Mouse (Mus musculus) induced T-regulatory cell, adult 2 months (primary cell): Measurements from ENCODE around the gene Gm21974.

Experiments used
- DNase-seq: peaks from one replicate; pipeline ENCODE4 v3.0.0-alpha.2; 2012; ENCODE audit warnings: low read depth

Gm21974 gene

GRCm38 (mm10) chr7:127876467-127877348 lies 18.5 kb downstream of the Gm21974 start, which contains the start of gene Zfp668:
Gene Zfp668 (minus strand): TSS chr7:127876828.
- DNase-seq = peak; percentile 96

- peak; percentile 90 for DNase-seq
Observed at GRCm38 (mm10) chr7:127876041-127876466, 19.2 kb downstream of the Gm21974 start, which contains the start of gene Zfp646. Gene Zfp646 (plus strand): TSS chr7:127876221.

DNA sequence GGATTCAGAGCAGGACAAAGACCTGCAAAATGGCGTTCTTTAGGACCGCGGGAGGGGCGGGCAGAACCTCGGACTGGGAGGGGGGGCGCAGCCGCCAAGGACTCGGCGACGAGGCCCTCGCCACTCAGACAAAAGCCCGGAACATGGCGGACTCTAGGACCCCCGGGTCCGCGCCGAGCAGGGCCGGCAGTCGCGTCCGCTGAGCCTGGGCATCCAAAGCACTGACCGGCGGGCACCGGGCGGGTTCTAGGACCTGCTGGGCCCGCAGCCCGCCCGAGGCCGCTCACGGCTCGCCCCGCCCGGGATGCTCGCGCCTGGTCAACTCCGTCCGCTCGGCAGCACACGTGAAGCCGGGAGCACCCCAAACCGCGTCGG lies 19.6 kb downstream of the Gm21974 start:
- peak; percentile 89 for DNase-seq

- DNase-seq = no peak
Observed at GRCm38 (mm10) chr7:127874812-127875626, 20.2 kb downstream of the Gm21974 start.

GRCm38 (mm10) chr7:127870136-127870821 lies 25.0 kb downstream of the Gm21974 start:
- peak; percentile 31 for DNase-seq

GRCm38 (mm10) chr7:127869149-127869810 lies 26.0 kb downstream of the Gm21974 start:
- DNase-seq = no peak

GRCm38 (mm10) chr7:127867641-127868040 lies 27.6 kb downstream of the Gm21974 start:
- DNase-seq = no peak

DNA sequence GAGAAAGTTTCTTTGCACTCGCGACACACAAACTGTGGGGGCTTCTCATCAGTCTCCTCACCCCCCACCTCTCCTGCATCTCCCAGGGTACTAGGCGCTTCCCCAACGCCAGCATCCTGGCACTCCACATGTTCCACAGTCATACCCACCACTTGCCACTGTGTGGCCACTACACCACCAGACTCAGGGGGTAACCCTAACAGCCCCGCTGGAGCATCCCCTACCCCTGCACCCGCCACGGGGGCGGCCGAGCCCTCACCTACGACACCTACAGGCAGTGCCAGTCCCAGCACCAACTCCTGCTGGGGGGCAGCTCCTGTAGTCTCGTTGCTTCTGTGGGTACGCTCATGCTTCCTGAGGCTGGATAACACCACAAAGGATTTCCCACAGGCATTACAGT lies 28.8 kb downstream of the Gm21974 start:
- DNase-seq = no peak

DNA sequence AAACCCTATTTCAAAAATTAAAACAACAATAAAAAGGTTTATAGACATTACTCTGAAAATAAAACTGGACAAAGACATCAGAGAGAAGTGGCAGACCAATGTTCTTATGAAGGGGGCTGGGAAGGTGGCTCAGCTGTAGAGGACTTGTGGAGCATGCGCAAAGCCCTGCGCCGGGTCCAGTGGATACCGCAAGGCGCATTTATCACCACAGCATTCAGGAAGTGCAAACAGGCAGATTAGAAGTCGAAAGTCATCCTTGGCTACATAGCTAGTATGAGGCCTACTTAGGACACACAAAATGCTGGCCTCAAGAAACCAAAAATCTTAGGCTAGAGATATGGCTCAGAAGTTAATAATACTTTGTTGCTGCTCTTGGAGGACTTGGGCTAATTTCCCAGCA lies 37.0 kb downstream of the Gm21974 start:
- DNase-seq = no peak

- no peak for DNase-seq
Observed at GRCm38 (mm10) chr7:127850906-127851305, 44.3 kb downstream of the Gm21974 start.

- DNase-seq = no peak
Observed at GRCm38 (mm10) chr7:127849973-127850875, 45.0 kb downstream of the Gm21974 start.

GRCm38 (mm10) chr7:127842001-127842718 lies 53.1 kb downstream of the Gm21974 start:
- DNase-seq = peak; percentile 94

- peak; percentile 94 for DNase-seq
Observed at GRCm38 (mm10) chr7:127841340-127842000, 53.8 kb downstream of the Gm21974 start.

DNA sequence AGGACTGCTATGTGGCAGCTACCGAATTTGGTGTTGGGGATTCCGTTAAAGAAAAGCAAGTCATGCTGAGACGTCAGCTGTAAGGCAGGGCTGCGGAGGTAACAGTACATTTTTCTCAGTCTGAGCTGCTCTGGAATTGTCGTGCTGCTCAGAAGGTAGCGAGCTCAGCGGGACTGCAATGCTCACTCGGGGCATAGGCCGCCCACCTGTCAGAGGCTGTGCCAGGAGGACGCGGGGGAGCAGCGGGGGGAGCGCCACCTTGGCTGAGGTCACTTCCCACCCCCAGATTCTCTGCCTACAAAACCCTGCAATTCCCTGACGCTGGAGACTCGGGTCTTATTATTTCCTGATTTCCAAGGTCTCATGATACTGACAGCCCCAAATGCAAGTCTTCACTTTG lies 54.4 kb downstream of the Gm21974 start:
- no peak for DNase-seq

GRCm38 (mm10) chr7:127840031-127840430 lies 55.2 kb downstream of the Gm21974 start:
- peak; percentile 22 for DNase-seq

DNA sequence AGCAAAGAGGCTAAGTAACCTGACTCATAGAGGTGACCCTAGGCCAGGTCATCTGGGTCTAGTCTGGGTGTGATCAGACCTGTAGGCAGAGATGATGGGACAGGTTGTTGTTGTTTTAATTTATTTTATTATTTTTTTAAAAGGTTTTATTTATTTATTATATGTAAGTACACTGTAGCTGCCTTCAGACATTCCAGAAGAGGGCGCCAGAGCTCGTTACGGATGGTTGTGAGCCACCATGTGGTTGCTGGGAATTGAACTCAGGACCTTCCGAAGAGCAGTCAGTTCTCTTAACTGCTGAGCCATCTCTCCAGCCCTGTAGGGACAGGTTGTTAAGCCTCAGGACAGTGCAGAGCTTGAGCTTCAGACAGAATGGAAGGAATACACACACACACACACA lies 57.4 kb downstream of the Gm21974 start:
- peak; percentile 25 for DNase-seq

GRCm38 (mm10) chr7:127837473-127837872 lies 57.8 kb downstream of the Gm21974 start:
- DNase-seq = no peak
